ENCODE assay signal across 8 mouse cellular contexts in genomic region chr5:34326875-34327576, GRCm38 (mm10). TPM values are rescaled to one million over a fixed set of nuclear protein-coding genes. Genes with fewer than 3 reads are reported as not detected.
A peak's percentile ranks its signal among the peaks of the same experiment; 100 is the strongest.
DNase-seq lines count a peak whose midpoint lies in the region; ATAC-seq lines count a peak whose summit lies in the region.

No protein-coding gene starts in this region.

- intact Hi-C loops in heart, postnatal 25 days (cut with DNase I) = no loop called here

- peak; percentile 46; the same call in 1 of the 2 replicates for ATAC-seq in forebrain, embryonic 15.5 days (replicated peaks)
- peak; percentile 74 for ATAC-seq in intestine, embryonic 16.5 days
- peak; percentile 83 for ATAC-seq in neural tube, embryonic 15.5 days (ENCODE audit: low FRiP score)

- H3K27me3 ChIP-seq in forebrain, embryonic 15.5 days = no peaks in the 10 kb centered on the region
- no peaks in the 10 kb centered on the region; the same call in 1 of the 2 replicates for H3K27me3 ChIP-seq in intestine, embryonic 16.5 days (replicated peaks; ENCODE audit: control insufficient read depth, insufficient read depth, low read length)
- H3K27me3 ChIP-seq in neural tube, embryonic 15.5 days (replicated peaks) = no peaks in the 10 kb centered on the region

- no peak overlapping the region for H3K27ac ChIP-seq in forebrain, embryonic 15.5 days (replicated peaks)
- H3K27ac ChIP-seq in intestine, embryonic 16.5 days (ENCODE audit: low read length) = no peak overlapping the region
- no peak overlapping the region for H3K27ac ChIP-seq in neural tube, embryonic 15.5 days (replicated peaks)

- WGBS in forebrain, embryonic 15.5 days = 13% methylated on average over 31 of the region's 31 CpGs
- WGBS in intestine, embryonic 16.5 days = 12% methylated on average over 31 of the region's 31 CpGs
- WGBS in neural tube, embryonic 15.5 days = 14% methylated on average over 31 of the region's 31 CpGs

- peak; percentile 10 to 22 for DNase-seq in heart, adult 18-20 months
- DNase-seq in heart, postnatal 25 days (ENCODE audit: low spot score) = no peak
- DNase-seq in cerebellum, adult 18-20 months = peak; percentile 51 to 57
- DNase-seq in lung, adult 18-20 months = peak; percentile 6 to 17
- DNase-seq in thymus, postnatal 36 days = peak; percentile 39 to 64

- H3K9me3 ChIP-seq in forebrain, embryonic 15.5 days = no peaks in the 10 kb centered on the region
- 0 out of 2 replicates have a peak, but pooled peaks cover 5% of the 10 kb centered on the region for H3K9me3 ChIP-seq in intestine, embryonic 16.5 days (ENCODE audit: control insufficient read depth, low read length)
- H3K9me3 ChIP-seq in neural tube, embryonic 15.5 days (replicated peaks) = no peaks in the 10 kb centered on the region

- H3K9ac ChIP-seq in forebrain, embryonic 15.5 days (replicated peaks) = peak overlapping the region; percentile 39
- peak overlapping the region; percentile 61 for H3K9ac ChIP-seq in intestine, embryonic 16.5 days (ENCODE audit: low read depth, low read length)
- H3K9ac ChIP-seq in neural tube, embryonic 15.5 days (replicated peaks) = peak overlapping the region; percentile 44

- peaks cover 13% of the 10 kb centered on the region for H3K4me1 ChIP-seq in forebrain, embryonic 15.5 days
- peaks cover 11% of the 10 kb centered on the region for H3K4me1 ChIP-seq in intestine, embryonic 16.5 days (ENCODE audit: control insufficient read depth, insufficient read depth, low read length)
- peaks cover 14% of the 10 kb centered on the region for H3K4me1 ChIP-seq in neural tube, embryonic 15.5 days

- no peaks in the 10 kb centered on the region for H3K36me3 ChIP-seq in forebrain, embryonic 15.5 days
- no peaks in the 10 kb centered on the region for H3K36me3 ChIP-seq in intestine, embryonic 16.5 days (ENCODE audit: control insufficient read depth, insufficient read depth, low read length)
- H3K36me3 ChIP-seq in neural tube, embryonic 15.5 days = no peaks in the 10 kb centered on the region

- peak overlapping the region; percentile 43 for H3K4me2 ChIP-seq in forebrain, embryonic 15.5 days (replicated peaks)
- peak overlapping the region; percentile 71 for H3K4me2 ChIP-seq in intestine, embryonic 16.5 days (ENCODE audit: low read depth, low read length)
- peak overlapping the region; percentile 59 for H3K4me2 ChIP-seq in neural tube, embryonic 15.5 days

- peak overlapping the region; percentile 31 for H3K4me3 ChIP-seq in forebrain, embryonic 15.5 days
- H3K4me3 ChIP-seq in intestine, embryonic 16.5 days (ENCODE audit: low read length) = peak overlapping the region; percentile 39
- peak overlapping the region; percentile 34 for H3K4me3 ChIP-seq in neural tube, embryonic 15.5 days (replicated peaks)

RNA-seq across cellular contexts. Expression of gene Rnf4, which starts 9.1 kb away (rescaled TPM):
- total RNA-seq in heart, adult 18-20 months (2021) = 10 to 100 TPM; 29.1 to 32.2 TPM
- 10 to 100 TPM; 27.1 to 29.1 TPM for total RNA-seq in heart, postnatal 25 days (2021)
- 139 and 143 TPM in 2 replicates for polyA plus RNA-seq in forebrain, embryonic 15.5 days (2015; fragmentation: Nextera tagmentation; extraction: Ambion mirVana)
- 133 and 143 TPM in 2 replicates for polyA plus RNA-seq in intestine, embryonic 16.5 days (2015; fragmentation: Nextera tagmentation; extraction: Ambion mirVana)
- polyA plus RNA-seq in neural tube, embryonic 15.5 days (2015; fragmentation: Nextera tagmentation; extraction: Ambion mirVana) = 122 and 135 TPM in 2 replicates

RNA-seq across cellular contexts. Expression of gene Cfap99, which starts 38.6 kb away (rescaled TPM):
- total RNA-seq in heart, adult 18-20 months (2021) = not detected
- not detected for total RNA-seq in heart, postnatal 25 days (2021)
- polyA plus RNA-seq in forebrain, embryonic 15.5 days (2015; fragmentation: Nextera tagmentation; extraction: Ambion mirVana) = 0.09 TPM in 1 of 2 replicates, not detected in the other
- not detected in 2 replicates for polyA plus RNA-seq in intestine, embryonic 16.5 days (2015; fragmentation: Nextera tagmentation; extraction: Ambion mirVana)
- polyA plus RNA-seq in neural tube, embryonic 15.5 days (2015; fragmentation: Nextera tagmentation; extraction: Ambion mirVana) = 0.08 TPM in 1 of 2 replicates, not detected in the other

RNA-seq across cellular contexts. Expression of gene Zfyve28, which starts 38.8 kb away (rescaled TPM):
- total RNA-seq in heart, adult 18-20 months (2021) = under 1 TPM; 0.42 to 0.59 TPM
- total RNA-seq in heart, postnatal 25 days (2021) = under 1 TPM; 0.36 to 0.60 TPM
- polyA plus RNA-seq in forebrain, embryonic 15.5 days (2015; fragmentation: Nextera tagmentation; extraction: Ambion mirVana) = 4.7 and 5.3 TPM in 2 replicates
- polyA plus RNA-seq in intestine, embryonic 16.5 days (2015; fragmentation: Nextera tagmentation; extraction: Ambion mirVana) = 0.28 and 0.42 TPM in 2 replicates
- polyA plus RNA-seq in neural tube, embryonic 15.5 days (2015; fragmentation: Nextera tagmentation; extraction: Ambion mirVana) = 6.3 and 7.5 TPM in 2 replicates

RNA-seq across cellular contexts. Expression of gene Fam193a, which starts 42.7 kb away (rescaled TPM):
- total RNA-seq in heart, adult 18-20 months (2021) = 10 to 100 TPM; 21.2 to 29.8 TPM
- total RNA-seq in heart, postnatal 25 days (2021) = 10 to 100 TPM; 24.3 to 29.7 TPM
- polyA plus RNA-seq in forebrain, embryonic 15.5 days (2015; fragmentation: Nextera tagmentation; extraction: Ambion mirVana) = 16.7 and 17.9 TPM in 2 replicates
- polyA plus RNA-seq in intestine, embryonic 16.5 days (2015; fragmentation: Nextera tagmentation; extraction: Ambion mirVana) = 6.7 TPM in 2 replicates
- polyA plus RNA-seq in neural tube, embryonic 15.5 days (2015; fragmentation: Nextera tagmentation; extraction: Ambion mirVana) = 12.4 and 13.1 TPM in 2 replicates
